Mouse (Mus musculus): ENCODE results near the gene Slc38a7. TPM values are rescaled to one million over a fixed set of nuclear protein-coding genes. Genes with fewer than 3 reads are reported as not detected.

Gene Slc38a7
- 11.8 and 12.4 TPM in 2 replicates for polyA plus RNA-seq (2014; fragmentation: Nextera tagmentation; extraction: Ambion mirVana)

DNA sequence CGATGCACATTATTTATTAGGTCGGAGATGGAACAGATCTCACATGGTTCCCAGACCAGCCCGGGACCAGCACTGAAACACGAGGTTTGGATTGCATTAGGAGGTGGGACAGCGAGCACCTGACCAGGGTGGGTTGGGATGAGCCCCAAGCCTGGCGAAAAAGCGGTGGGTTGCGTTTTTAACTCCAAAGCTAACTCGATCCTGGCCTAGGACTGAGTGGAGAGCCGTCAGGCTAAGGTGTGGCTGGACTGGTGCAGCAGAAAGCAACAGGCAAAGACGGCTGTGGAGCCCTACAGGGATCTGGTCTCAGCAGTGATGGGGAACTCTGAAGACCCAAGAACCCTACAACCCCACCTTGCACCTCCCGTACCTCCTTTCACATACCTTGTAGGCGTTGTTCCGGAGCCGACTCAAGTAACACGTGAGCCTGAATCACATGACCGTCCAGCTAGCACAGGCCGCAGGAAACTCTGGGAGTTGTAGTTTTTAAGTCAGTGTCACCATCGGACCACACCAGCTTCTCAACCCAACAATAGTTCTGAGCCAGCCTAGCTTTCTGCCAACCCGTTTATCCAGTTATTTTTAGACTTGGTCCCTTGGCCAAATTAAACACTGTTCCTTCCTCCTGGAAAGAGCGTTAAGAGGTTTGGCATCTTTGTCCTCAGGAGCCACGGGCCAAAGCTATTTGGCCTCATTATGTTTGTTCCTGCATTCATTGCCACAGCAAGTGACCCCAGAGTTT is at the start of gene Slc38a7:
Gene Slc38a7 (minus strand): TSS at position 438 of the 742 bp plus-strand sequence.
- no peaks in the 10 kb centered on the region for H3K27me3 ChIP-seq (ENCODE audit: control insufficient read depth, insufficient read depth, low read length)
- peak within 1 kb of the TSS; percentile 83 for H3K4me3 ChIP-seq (ENCODE audit: low read depth, low read length)
- peak; percentile 89 for ATAC-seq (replicated peaks; ENCODE audit: insufficient number of reproducible peaks, low FRiP score, low TSS enrichment)
- H3K9ac ChIP-seq (ENCODE audit: low read depth, low read length), result peak within 1 kb of the TSS; percentile 82
- peaks cover under 1% of the 10 kb centered on the region; the same call in 1 of the 2 replicates for H3K36me3 ChIP-seq (ENCODE audit: control insufficient read depth, insufficient read depth, low read length)
- no peak within 1 kb of the TSS for H3K27ac ChIP-seq (ENCODE audit: low read depth, low read length)
- WGBS (ENCODE audit: insufficient replicate concordance), result 17% methylated on average over 22 of the region's 22 CpGs
- no peaks in the 10 kb centered on the region for H3K9me3 ChIP-seq (replicated peaks; ENCODE audit: control insufficient read depth, low read length)
- H3K4me2 ChIP-seq, result peak within 1 kb of the TSS; percentile 88
- peaks cover 9% of the 10 kb centered on the region for H3K4me1 ChIP-seq (ENCODE audit: control insufficient read depth, insufficient read depth, low read length)

DNA sequence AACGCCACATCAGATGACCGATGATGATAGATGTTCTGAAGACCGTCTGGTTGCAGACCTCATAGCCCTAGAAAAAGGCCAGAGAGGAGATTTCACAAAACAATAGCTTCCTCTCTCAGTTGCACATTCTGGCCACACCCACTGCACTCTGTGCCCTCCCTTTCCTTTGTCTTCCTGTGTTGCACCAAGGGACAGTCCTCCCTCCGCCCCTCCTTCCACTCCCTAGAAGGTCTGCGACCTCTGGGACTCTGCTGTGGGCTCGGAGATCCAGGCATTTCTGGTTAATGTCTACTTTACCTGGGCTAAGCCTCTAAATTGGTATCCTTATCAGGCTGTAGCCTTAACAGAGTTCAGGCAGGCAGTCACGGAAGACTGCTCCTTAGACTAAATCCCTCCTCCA is 48.5 kb upstream of the Slc38a7 start:
- no peaks in the 10 kb centered on the region for H3K4me1 ChIP-seq (ENCODE audit: control insufficient read depth, insufficient read depth, low read length)
- H3K27ac ChIP-seq (ENCODE audit: low read depth, low read length), result no peak overlapping the region
- no peaks in the 10 kb centered on the region for H3K27me3 ChIP-seq (ENCODE audit: control insufficient read depth, insufficient read depth, low read length)
- WGBS (ENCODE audit: insufficient replicate concordance), result 37% methylated on average over 7 of the region's 7 CpGs
- H3K36me3 ChIP-seq (ENCODE audit: control insufficient read depth, insufficient read depth, low read length), result no peaks in the 10 kb centered on the region
- no peaks in the 10 kb centered on the region for H3K9me3 ChIP-seq (replicated peaks; ENCODE audit: control insufficient read depth, low read length)
- no peak overlapping the region for H3K4me3 ChIP-seq (ENCODE audit: low read depth, low read length)
- H3K4me2 ChIP-seq, result no peak overlapping the region
- ATAC-seq (replicated peaks; ENCODE audit: insufficient number of reproducible peaks, low FRiP score, low TSS enrichment), result no peak
- H3K9ac ChIP-seq (ENCODE audit: low read depth, low read length), result no peak overlapping the region

DNA sequence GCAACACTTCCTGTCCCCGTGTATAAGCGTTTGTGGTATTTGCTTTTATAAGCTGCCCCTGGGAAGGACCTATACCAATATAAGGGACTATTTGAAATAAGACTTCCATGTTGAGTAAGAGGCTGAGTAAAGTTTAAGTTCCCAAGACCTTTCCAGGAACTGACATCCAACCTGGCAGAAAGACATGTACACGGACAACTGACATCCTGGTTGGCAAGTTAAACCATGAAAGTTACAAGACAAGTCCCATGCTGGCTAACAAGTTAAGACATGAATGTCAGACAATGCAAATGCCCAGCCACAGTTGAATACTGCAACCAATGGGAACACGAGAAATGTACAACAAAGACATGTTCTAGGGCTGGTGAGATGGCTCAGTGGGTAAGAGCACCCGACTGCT is 40.4 kb upstream of the Slc38a7 start:
- WGBS (ENCODE audit: insufficient replicate concordance), result 79% methylated on average over 5 of the region's 5 CpGs

DNA sequence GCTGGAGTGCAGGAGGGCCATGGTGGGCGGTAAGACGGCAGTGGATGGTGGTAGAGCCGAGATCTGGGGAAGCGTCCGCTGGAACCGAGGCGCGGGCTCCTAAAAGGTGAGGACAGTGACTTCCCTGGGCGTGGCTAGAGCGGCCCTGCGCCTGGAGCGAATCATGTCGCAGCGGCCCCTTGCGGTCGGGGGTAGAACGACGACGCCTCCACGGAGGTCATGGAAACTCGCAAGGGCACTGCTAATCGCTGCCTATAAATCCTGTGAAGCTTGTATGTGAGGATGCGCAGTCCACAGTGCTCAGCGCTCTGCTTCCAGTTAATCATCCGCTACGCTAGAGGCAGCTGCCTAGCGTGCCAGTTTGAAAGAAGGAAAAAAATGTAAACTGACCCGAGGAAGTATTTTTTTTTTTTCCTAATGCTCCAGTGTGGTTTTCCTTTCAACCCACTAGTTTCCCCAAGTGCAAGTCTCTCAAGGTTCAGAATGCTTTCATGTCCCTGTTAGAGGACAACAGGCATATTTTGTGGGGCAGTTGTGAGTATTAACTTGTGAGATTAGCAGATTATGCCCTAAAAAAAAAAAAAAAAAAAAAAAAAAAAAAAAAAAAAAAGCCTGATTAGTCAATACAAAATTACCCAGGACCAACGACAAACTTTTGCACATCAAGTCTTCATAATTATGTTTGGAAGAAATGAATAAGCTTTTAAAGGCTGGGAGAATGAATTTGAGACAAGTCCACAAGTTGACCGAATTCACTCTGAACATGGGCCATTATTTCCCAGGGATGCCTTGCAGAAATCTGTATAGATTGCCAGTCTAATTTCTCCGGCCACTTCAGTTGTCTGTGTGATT is 35.2 kb upstream of the Slc38a7 start, which contains the start of gene Got2:
Gene Got2 (minus strand): TSS at position 263 of the 852 bp plus-strand sequence.
- WGBS (ENCODE audit: insufficient replicate concordance), result 7% methylated on average over 31 of the region's 31 CpGs
- Histone ChIP-seq H3K4me1 (ENCODE audit: control insufficient read depth, insufficient read depth, low read length) (peaks cover 13% of the 10 kb centered on the region; the same call in 1 of the 2 replicates), H3K36me3 (ENCODE audit: control insufficient read depth, insufficient read depth, low read length) (no peaks in the 10 kb centered on the region), H3K4me3 (ENCODE audit: low read depth, low read length) (peak within 1 kb of the TSS; percentile 89), H3K27ac (ENCODE audit: low read depth, low read length) (peak within 1 kb of the TSS; percentile 76), H3K9me3 (replicated peaks; ENCODE audit: control insufficient read depth, low read length) (no peaks in the 10 kb centered on the region), H3K27me3 (ENCODE audit: control insufficient read depth, insufficient read depth, low read length) (no peaks in the 10 kb centered on the region), H3K9ac (ENCODE audit: low read depth, low read length) (peak within 1 kb of the TSS; percentile 86), H3K4me2 (peak within 1 kb of the TSS; percentile 61)
- peak; percentile 85 for ATAC-seq (replicated peaks; ENCODE audit: insufficient number of reproducible peaks, low FRiP score, low TSS enrichment)

More for the DNA sequence above, 40.4 kb upstream of the Slc38a7 start:
- H3K27me3 ChIP-seq (ENCODE audit: control insufficient read depth, insufficient read depth, low read length), result no peaks in the 10 kb centered on the region
- no peak for ATAC-seq (replicated peaks; ENCODE audit: insufficient number of reproducible peaks, low FRiP score, low TSS enrichment)
- no peaks in the 10 kb centered on the region for H3K36me3 ChIP-seq (ENCODE audit: control insufficient read depth, insufficient read depth, low read length)
- H3K4me2 ChIP-seq, result no peak overlapping the region
- no peak overlapping the region for H3K27ac ChIP-seq (ENCODE audit: low read depth, low read length)
- H3K9ac ChIP-seq (ENCODE audit: low read depth, low read length), result no peak overlapping the region
- H3K4me3 ChIP-seq (ENCODE audit: low read depth, low read length), result no peak overlapping the region
- H3K9me3 ChIP-seq (replicated peaks; ENCODE audit: control insufficient read depth, low read length), result no peaks in the 10 kb centered on the region
- H3K4me1 ChIP-seq (ENCODE audit: control insufficient read depth, insufficient read depth, low read length), result no peaks in the 10 kb centered on the region

DNA sequence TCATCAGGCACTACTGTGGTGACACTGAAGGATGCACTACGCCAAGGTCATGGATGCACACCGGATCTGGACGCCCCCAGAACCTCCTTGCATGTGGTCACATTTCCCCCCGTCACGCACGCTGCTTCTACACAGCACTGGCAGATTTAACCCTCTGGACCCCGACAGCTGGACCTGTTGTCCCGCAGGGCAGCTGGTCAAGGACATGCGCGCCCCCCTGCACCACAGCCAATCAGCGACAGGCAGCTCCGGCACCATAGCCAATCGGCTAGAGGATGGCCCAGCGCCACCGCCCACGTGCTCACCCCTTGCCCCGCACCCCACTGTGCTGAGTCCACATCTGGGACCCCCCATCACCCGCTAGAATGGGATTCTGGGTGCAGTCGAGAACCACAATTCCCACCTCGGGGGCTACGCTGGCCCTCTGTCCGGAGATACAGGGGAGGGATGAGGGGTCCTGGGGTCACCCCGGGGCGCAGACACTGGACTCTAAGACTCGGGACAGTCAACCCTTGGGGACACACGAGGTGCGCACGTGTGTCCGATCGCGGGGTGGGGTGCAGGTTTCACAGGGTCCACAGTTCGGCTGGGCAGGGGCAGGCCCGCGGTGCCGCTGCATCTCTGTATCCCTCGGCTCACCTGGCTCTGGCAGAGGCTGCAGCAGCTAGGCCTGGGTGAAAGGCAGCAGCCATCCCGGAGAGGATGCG is 34.4 kb upstream of the Slc38a7 start:
- H3K27me3 ChIP-seq (ENCODE audit: control insufficient read depth, insufficient read depth, low read length), result no peaks in the 10 kb centered on the region
- H3K36me3 ChIP-seq (ENCODE audit: control insufficient read depth, insufficient read depth, low read length), result no peaks in the 10 kb centered on the region
- H3K9ac ChIP-seq (ENCODE audit: low read depth, low read length), result peak overlapping the region; percentile 86
- under 1% methylated on average over 38 of the region's 38 CpGs for WGBS (ENCODE audit: insufficient replicate concordance)
- H3K4me1 ChIP-seq (ENCODE audit: control insufficient read depth, insufficient read depth, low read length), result peaks cover 13% of the 10 kb centered on the region; the same call in 1 of the 2 replicates
- H3K9me3 ChIP-seq (replicated peaks; ENCODE audit: control insufficient read depth, low read length), result no peaks in the 10 kb centered on the region
- H3K4me2 ChIP-seq, result peak overlapping the region; percentile 61
- peak; percentile 96 for ATAC-seq (replicated peaks; ENCODE audit: insufficient number of reproducible peaks, low FRiP score, low TSS enrichment)
- peak overlapping the region; percentile 76 for H3K27ac ChIP-seq (ENCODE audit: low read depth, low read length)
- peak overlapping the region; percentile 89 for H3K4me3 ChIP-seq (ENCODE audit: low read depth, low read length)

DNA sequence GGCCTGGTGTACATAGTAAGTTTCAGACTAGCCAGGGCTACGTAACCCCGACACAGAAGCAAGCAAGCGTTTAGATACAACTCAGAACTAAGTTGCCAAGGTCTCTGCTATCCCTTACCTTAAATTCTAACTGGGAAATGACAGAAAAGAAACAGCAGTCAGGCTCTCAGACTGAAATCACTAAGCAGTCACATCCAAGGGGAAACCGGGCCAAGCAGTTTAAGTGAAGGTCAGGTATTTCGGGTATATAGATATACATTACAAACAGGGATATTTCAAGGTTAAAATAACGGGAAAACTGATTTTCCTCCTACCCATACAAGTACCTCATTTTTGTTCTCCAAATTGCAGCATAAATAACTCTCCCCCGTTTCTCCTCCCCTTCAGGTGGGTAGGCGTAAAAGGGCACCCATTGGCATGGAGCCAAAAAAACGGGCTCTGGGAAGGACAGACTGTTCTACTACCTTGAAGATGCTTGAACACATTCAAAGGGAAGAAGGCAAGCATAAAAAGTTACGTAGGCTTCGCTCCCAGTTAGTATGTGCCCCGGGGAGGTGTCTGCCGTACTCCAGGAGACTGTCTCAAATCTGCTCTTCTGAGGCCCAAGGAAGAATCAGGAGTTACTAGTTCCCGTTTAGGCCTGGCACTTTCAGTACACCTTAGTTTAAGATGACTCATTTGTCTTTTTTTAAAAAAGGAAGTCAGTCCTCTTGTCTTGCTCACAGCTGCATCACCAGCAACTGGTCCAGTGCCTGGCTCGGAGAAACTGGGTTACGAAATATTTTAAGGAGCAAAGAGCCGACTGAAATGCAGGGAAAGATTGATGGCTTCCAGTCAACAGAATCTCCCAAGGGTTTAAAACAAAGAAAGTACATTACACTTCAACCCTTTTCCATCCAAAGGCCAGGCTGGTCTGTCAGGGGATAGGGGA is 33.6 kb upstream of the Slc38a7 start:
- Histone ChIP-seq H3K9ac (ENCODE audit: low read depth, low read length) (peak overlapping the region; percentile 86; the same call in 1 of the 2 replicates), H3K27me3 (ENCODE audit: control insufficient read depth, insufficient read depth, low read length) (no peaks in the 10 kb centered on the region), H3K9me3 (replicated peaks; ENCODE audit: control insufficient read depth, low read length) (no peaks in the 10 kb centered on the region), H3K27ac (ENCODE audit: low read depth, low read length) (peak overlapping the region; percentile 76; the same call in 1 of the 2 replicates), H3K4me2 (peak overlapping the region; percentile 61), H3K36me3 (ENCODE audit: control insufficient read depth, insufficient read depth, low read length) (no peaks in the 10 kb centered on the region), H3K4me3 (ENCODE audit: low read depth, low read length) (peak overlapping the region; percentile 89), H3K4me1 (ENCODE audit: control insufficient read depth, insufficient read depth, low read length) (peaks cover 13% of the 10 kb centered on the region; the same call in 1 of the 2 replicates)
- ATAC-seq (replicated peaks; ENCODE audit: insufficient number of reproducible peaks, low FRiP score, low TSS enrichment), result no peak
- WGBS (ENCODE audit: insufficient replicate concordance), result 71% methylated on average over 17 of the region's 17 CpGs

DNA sequence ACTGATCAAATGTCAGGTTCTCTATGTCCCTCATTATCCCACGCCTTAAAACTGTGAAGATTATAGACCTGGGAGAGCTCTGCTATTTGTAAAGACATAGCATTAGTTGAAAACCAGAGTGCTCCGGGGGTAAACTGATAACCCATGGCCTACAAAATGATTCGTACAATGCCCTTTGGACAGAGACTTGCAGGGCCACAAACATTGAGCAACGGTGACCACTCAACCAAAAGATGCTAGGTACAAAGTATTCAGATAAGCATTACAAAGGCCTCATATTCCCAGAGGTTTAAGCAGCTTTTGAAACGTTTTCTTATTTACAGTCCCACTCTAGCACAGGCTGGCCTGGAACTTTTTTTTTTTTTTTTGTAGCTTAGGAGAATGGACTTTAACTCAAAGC is 32.6 kb upstream of the Slc38a7 start:
- 59% methylated on average over 5 of the region's 5 CpGs for WGBS (ENCODE audit: insufficient replicate concordance)
- H3K36me3 ChIP-seq (ENCODE audit: control insufficient read depth, insufficient read depth, low read length), result no peaks in the 10 kb centered on the region
- H3K27me3 ChIP-seq (ENCODE audit: control insufficient read depth, insufficient read depth, low read length), result no peaks in the 10 kb centered on the region
- H3K9me3 ChIP-seq (replicated peaks; ENCODE audit: control insufficient read depth, low read length), result no peaks in the 10 kb centered on the region
- H3K4me2 ChIP-seq, result peak overlapping the region; percentile 61
- H3K4me3 ChIP-seq (ENCODE audit: low read depth, low read length), result no peak overlapping the region
- no peak overlapping the region for H3K27ac ChIP-seq (ENCODE audit: low read depth, low read length)
- peaks cover 13% of the 10 kb centered on the region; the same call in 1 of the 2 replicates for H3K4me1 ChIP-seq (ENCODE audit: control insufficient read depth, insufficient read depth, low read length)
- H3K9ac ChIP-seq (ENCODE audit: low read depth, low read length), result no peak overlapping the region
- ATAC-seq (replicated peaks; ENCODE audit: insufficient number of reproducible peaks, low FRiP score, low TSS enrichment), result no peak
